Mouse (Mus musculus): ENCODE data around the gene Zfp956.

DNA sequence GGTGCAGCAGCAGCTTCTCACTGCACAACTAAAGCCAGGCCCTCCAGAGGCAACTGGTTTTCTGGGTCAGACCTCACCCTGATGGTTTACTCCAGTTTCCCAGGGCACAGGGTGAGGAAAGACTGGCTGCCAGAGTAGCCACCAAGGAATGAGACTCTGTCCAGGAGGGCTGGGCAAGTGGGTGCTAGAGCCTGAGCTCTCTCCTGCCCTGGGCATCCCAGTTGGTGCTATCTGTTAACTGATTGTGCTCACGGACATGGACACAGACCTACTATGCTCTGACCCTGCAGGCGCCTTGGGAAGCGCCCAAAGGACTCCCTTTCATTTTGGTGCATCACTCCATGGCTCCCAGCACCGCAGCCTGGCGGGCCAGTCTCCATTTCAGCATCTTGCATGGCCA lies 46.9 kb upstream of the Zfp956 start:
- no peak for TF ChIP-seq POLR2A (IDR thresholded peaks at IDR 0.05; ENCODE audit: low read depth, low read length)
- TF ChIP-seq CTCF (conservative IDR thresholded peaks at IDR 0.05; ENCODE audit: insufficient read depth, insufficient read length, low read depth, low read length) = no peak
